Mouse (Mus musculus) Muller cell, postnatal 12 days (primary cell): ENCODE measurements at regions not wholly inside any gene's neighbourhood (a gene's known extent, or its start where the extent isn't known, plus 50 kb on each side); places are given as distances from the start of the nearest gene placed in this dataset.

ENCODE experiments used
- DNase-seq: peaks from one replicate; pipeline ENCODE4 v3.0.0-alpha.2; 2015; ENCODE audit errors: inconsistent ontology term

- DNase-seq: no peak
Observed at GRCm38 (mm10) chr3:41413771-41414170, 141.8 kb upstream of the Jade1 start.

GRCm38 (mm10) chr3:41412698-41413097 is 142.8 kb upstream of the Jade1 start:
- no peak for DNase-seq

- peak; percentile 52 for DNase-seq
Observed at GRCm38 (mm10) chr3:41408821-41409737, 146.5 kb upstream of the Jade1 start.

GRCm38 (mm10) chr3:41408423-41408820 is 147.1 kb upstream of the Jade1 start:
- DNase-seq: peak; percentile 64

- no peak for DNase-seq
Observed at GRCm38 (mm10) chr3:41407988-41408387, 147.5 kb upstream of the Jade1 start.

- DNase-seq: no peak
Observed at GRCm38 (mm10) chr3:41407520-41407919, 148.0 kb upstream of the Jade1 start.

- no peak for DNase-seq
Observed at GRCm38 (mm10) chr3:41401881-41402280, 153.7 kb upstream of the Jade1 start.

GRCm38 (mm10) chr3:41389868-41390267 is 165.7 kb upstream of the Jade1 start:
- no peak for DNase-seq

- no peak for DNase-seq
Observed at GRCm38 (mm10) chr3:41387469-41388212, 167.9 kb upstream of the Jade1 start.

GRCm38 (mm10) chr3:41386299-41386698 is 169.2 kb upstream of the Jade1 start:
- no peak for DNase-seq

GRCm38 (mm10) chr3:41384410-41384809 is 171.1 kb upstream of the Jade1 start:
- no peak for DNase-seq

- DNase-seq: no peak
Observed at GRCm38 (mm10) chr3:41378576-41378975, 177.0 kb upstream of the Jade1 start.

- peak; percentile 80 for DNase-seq
Observed at GRCm38 (mm10) chr3:41377826-41378406, 177.6 kb upstream of the Jade1 start.

GRCm38 (mm10) chr3:41376848-41377582 is 178.5 kb upstream of the Jade1 start:
- DNase-seq: peak; percentile 76

- no peak for DNase-seq
Observed at GRCm38 (mm10) chr3:41375230-41375930, 180.2 kb upstream of the Jade1 start.

- DNase-seq: no peak
Observed at GRCm38 (mm10) chr3:41373198-41373597, 182.3 kb upstream of the Jade1 start.

GRCm38 (mm10) chr3:41368351-41369101 is 187.0 kb upstream of the Jade1 start:
- DNase-seq: peak; percentile 87

- no peak for DNase-seq
Observed at GRCm38 (mm10) chr3:41366764-41367163, 188.8 kb upstream of the Jade1 start.

GRCm38 (mm10) chr3:41366264-41366663 is 189.3 kb upstream of the Jade1 start:
- DNase-seq: peak; percentile 26

GRCm38 (mm10) chr3:41365145-41365830 is 190.2 kb upstream of the Jade1 start:
- no peak for DNase-seq
